Mouse (Mus musculus) embryonic facial prominence, embryonic 15.5 days (tissue): ENCODE measurements at regions not wholly inside any gene's neighbourhood (a gene's known extent, or its start where the extent isn't known, plus 50 kb on each side); places are given as distances from the start of the nearest gene placed in this dataset.
A peak's percentile ranks its signal among the peaks of the same experiment; 100 is the strongest.

ENCODE experiments used
- ATAC-seq: fragments of 200-750 bp; cut with Nextera tagmentation; 2 replicates; pipeline ENCODE4 v1.8.0; 2017; ENCODE audit warnings: low read depth, moderate TSS enrichment; ENCODE audit not compliant: insufficient number of reproducible peaks, low FRiP score, low TSS enrichment
- H3K27ac ChIP-seq: fragments of 300-500 bp; sonication (generic); replicated peaks from 2 replicates; pipeline ENCODE4 v1.5.1; 2015; ENCODE audit warnings: mild to moderate bottlenecking, inconsistent platforms
- H3K27me3 ChIP-seq: fragments of 300-500 bp; sonication (generic); 2 replicates; pipeline ENCODE4 v1.6.1; 2015; ENCODE audit warnings: inconsistent platforms
- H3K36me3 ChIP-seq: fragments of 300-500 bp; sonication (generic); 2 replicates; pipeline ENCODE4 v1.6.1; 2015; ENCODE audit warnings: mild to moderate bottlenecking, inconsistent platforms
- H3K4me1 ChIP-seq: fragments of 300-500 bp; sonication (generic); 2 replicates; pipeline ENCODE4 v1.6.1; 2015; ENCODE audit warnings: inconsistent platforms
- H3K4me2 ChIP-seq: fragments of 300-500 bp; sonication (generic); replicated peaks from 2 replicates; pipeline ENCODE4 v1.6.1; 2015; ENCODE audit warnings: mild to moderate bottlenecking, inconsistent platforms
- H3K4me3 ChIP-seq: fragments of 300-500 bp; sonication (generic); replicated peaks from 2 replicates; pipeline ENCODE4 v1.5.1; 2015; ENCODE audit warnings: mild to moderate bottlenecking, inconsistent platforms
- H3K9ac ChIP-seq: fragments of 300-500 bp; sonication (generic); 2 replicates; pipeline ENCODE4 v1.6.1; 2015; ENCODE audit warnings: inconsistent platforms
- H3K9me3 ChIP-seq: fragments of 300-500 bp; sonication (generic); replicated peaks from 2 replicates; pipeline ENCODE4 v1.6.1; 2016; ENCODE audit warnings: inconsistent platforms
- WGBS: fragments of 180-500 bp; shearing (Covaris S2); methylation state at CpG from one replicate; pipeline ENCODE4 v1.1.7; 2015; 5-methylcytosine and 5-hydroxymethylcytosine counted together

GRCm38 (mm10) chr1:3900354-3900753 is 907.3 kb upstream of the Gm37988 start:
- Histone ChIP-seq H3K36me3 (no peaks in the 10 kb centered on the region), H3K27me3 (no peaks in the 10 kb centered on the region), H3K9me3 (no peaks in the 10 kb centered on the region), H3K4me2 (no peak overlapping the region), H3K4me3 (no peak overlapping the region), H3K4me1 (no peaks in the 10 kb centered on the region), H3K9ac (no peak overlapping the region), H3K27ac (no peak overlapping the region)
- no peak for ATAC-seq
- WGBS = 20% methylated on average over 2 of the region's 2 CpGs

- Histone ChIP-seq H3K4me3 (no peak overlapping the region), H3K36me3 (no peaks in the 10 kb centered on the region), H3K4me2 (no peak overlapping the region), H3K27me3 (no peaks in the 10 kb centered on the region), H3K9ac (no peak overlapping the region), H3K4me1 (no peaks in the 10 kb centered on the region), H3K27ac (no peak overlapping the region), H3K9me3 (no peaks in the 10 kb centered on the region)
- ATAC-seq = no peak
- 37% methylated on average over 1 of the region's 1 CpGs for WGBS
Measured at GRCm38 (mm10) chr1:3903432-3903831, 904.3 kb upstream of the Gm37988 start.

DNA sequence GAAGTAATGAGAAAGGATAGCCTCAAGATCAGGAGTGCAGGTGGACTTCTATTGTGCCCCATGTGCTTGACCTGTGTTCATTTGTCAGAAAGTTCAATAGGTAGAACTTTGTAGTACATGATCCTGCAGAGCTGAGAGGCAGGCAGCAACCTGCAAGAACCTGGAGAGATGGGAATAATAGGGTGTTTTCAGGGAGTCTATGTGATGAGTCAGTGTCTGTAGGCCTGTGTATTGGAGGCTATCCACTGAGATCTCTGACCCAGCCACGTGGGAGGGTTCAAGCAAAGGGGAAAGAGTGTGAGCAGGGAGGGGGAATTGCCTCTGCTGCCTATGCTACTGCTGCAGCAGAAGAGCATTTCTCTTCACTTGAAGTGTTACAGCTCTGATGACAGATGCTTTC is 895.2 kb upstream of the Gm37988 start:
- H3K4me1 ChIP-seq = no peaks in the 10 kb centered on the region
- H3K27ac ChIP-seq = no peak overlapping the region
- ATAC-seq = no peak
- H3K4me3 ChIP-seq = no peak overlapping the region
- H3K9me3 ChIP-seq = no peaks in the 10 kb centered on the region
- H3K36me3 ChIP-seq = no peaks in the 10 kb centered on the region
- no peaks in the 10 kb centered on the region for H3K27me3 ChIP-seq
- H3K4me2 ChIP-seq = no peak overlapping the region
- 9% methylated on average over 1 of the region's 1 CpGs for WGBS
- no peak overlapping the region for H3K9ac ChIP-seq

DNA sequence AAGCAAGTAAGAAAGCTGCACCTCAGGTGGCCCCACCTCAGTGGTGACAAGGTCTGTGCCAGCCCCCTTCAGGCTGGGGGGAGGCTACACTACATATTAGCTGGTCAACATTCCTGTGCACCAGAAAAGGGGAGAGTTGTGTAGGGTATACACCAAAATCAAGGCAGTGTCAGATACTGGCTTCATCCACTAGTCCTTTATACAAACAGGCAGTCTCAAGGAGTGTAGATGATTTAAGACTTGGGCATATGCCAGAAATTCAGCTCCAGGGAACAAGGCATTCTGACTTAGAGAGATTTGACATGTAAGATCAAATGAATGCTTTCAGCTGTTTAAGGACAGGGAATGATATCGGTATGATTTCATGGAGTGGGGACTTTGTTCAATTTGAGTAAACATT is 894.1 kb upstream of the Gm37988 start:
- ATAC-seq = peak; percentile 67; the same call in 1 of the 2 replicates
- WGBS = 20% methylated on average over 1 of the region's 1 CpGs

More for the DNA sequence above, 894.1 kb upstream of the Gm37988 start:
- no peak overlapping the region for H3K27ac ChIP-seq
- no peaks in the 10 kb centered on the region for H3K36me3 ChIP-seq
- no peak overlapping the region for H3K9ac ChIP-seq
- no peak overlapping the region for H3K4me2 ChIP-seq
- no peaks in the 10 kb centered on the region for H3K4me1 ChIP-seq
- H3K4me3 ChIP-seq = no peak overlapping the region
- H3K9me3 ChIP-seq = no peaks in the 10 kb centered on the region
- no peaks in the 10 kb centered on the region for H3K27me3 ChIP-seq
